ENCODE assay signal across 9 mouse cellular contexts in the genomic region with DNA sequence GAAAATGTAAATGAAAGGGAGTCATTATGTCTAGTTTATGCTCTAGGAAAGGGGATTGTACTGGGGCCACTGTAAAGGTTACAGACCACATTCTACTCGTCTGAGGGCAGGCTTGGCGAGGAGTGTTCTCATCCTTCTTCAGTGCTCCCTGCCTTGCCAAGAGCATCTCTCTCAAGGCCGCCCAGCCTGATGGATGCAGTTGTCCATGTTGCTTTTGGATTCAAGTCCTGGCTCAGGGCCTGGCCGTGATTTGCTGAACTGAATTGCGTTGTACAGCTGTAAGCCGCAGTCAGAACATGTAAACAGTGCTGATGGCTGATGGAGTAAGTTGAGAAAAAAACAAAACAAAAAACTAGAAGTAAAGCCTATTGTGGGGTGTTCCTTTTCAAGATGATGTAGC. TPM values are rescaled to one million over a fixed set of nuclear protein-coding genes. Genes with fewer than 3 reads are reported as not detected.
DNase-seq lines count a peak whose midpoint lies in the region; ATAC-seq lines count a peak whose summit lies in the region.
"Had no signal": no experiment of that assay in that cellular context is flagged by ENCODE, and none has a peak within 500 bp of the region (broad histone marks: within the 10 kb centered on the region; RNA-seq: fewer than 3 reads in every experiment).

No protein-coding gene starts in this region.

- DNase-seq in adrenal gland, adult (ENCODE audit: inconsistent age in 2 of 2, low spot score in 1 of 2) = peak; percentile 27 to 44
- DNase-seq in adrenal gland, postnatal 4 days (ENCODE audit: low spot score in 2 of 2) = no peak
- DNase-seq in adrenal gland, adult 8-10 months = peak; percentile 13
- DNase-seq in heart, postnatal 10 days = peak; percentile 71 to 82
- DNase-seq in kidney, postnatal 4 days = peak; percentile 64 to 74
- no peak for DNase-seq in T-cell, adult 2 months (ENCODE audit: low spot score)
- DNase-seq in layer of hippocampus, adult 18-20 months (ENCODE audit: low spot score in 2 of 2) = no peak
- DNase-seq: liver, embryonic 13.5 days had no signal

- ATAC-seq in megakaryocyte progenitor cell, adult 5-6 weeks (replicated peaks; ENCODE audit: poor library complexity) = no peak

- intact Hi-C loops in heart, postnatal 10 days (cut with DNase I) = no loop called here

RNA-seq across cellular contexts. Expression of gene Musk, which starts 7.4 kb away (rescaled TPM):
- total RNA-seq in adrenal gland, postnatal 4 days (2021) = 1 to 10 TPM; 1.2 to 1.5 TPM
- total RNA-seq in adrenal gland, adult 8-10 months (2022) = under 1 TPM; 0.38 to 0.58 (median 0.41) TPM
- under 1 TPM; 0.40 to 0.93 TPM for total RNA-seq in heart, postnatal 10 days (2021)
- total RNA-seq in megakaryocyte progenitor cell, adult 5-6 weeks (2015) = not detected in 2 replicates
- 0.46 TPM in 1 of 2 replicates, not detected in the other for total RNA-seq in megakaryocyte progenitor cell, adult 5-6 weeks (2017)
- total RNA-seq in layer of hippocampus, adult 18-20 months (2021) = 1 to 10 TPM; 1.2 to 1.9 TPM

Comparison
In these comparisons a context has a peak if more than half of its experiments do, and no peak if none do; other contexts are left out.
1. DNase-seq: peak in adrenal gland, adult (2 of 2), adrenal gland, adult 8-10 months (single experiment), heart, postnatal 10 days (2 of 2) and kidney, postnatal 4 days (2 of 2); none in adrenal gland, postnatal 4 days (0 of 2), T-cell, adult 2 months (single experiment) and layer of hippocampus, adult 18-20 months (0 of 2).